Mouse (Mus musculus): Measurements from ENCODE around the gene Nufip2.

Gene Nufip2

DNA sequence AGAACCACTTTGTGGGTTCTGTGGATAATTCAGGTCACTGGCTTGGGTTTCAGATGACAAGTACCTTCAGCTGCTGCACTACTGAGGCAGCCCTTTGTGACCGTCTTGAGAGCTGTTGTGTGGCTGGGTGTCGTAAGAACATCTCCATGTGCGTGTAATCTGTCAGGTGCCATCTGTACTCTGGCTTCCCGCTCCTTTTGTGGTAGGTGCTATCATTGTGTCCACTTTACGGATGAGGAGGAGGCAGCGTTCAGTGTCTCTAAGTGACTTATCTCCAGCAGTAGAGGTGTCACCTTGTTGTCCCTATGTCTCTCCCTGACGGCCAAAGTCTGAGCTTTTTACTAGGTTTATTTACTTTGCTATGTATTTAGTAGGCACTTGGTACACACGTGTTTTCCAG, 84.4 kb downstream of the Nufip2 start:
- no peak for DNase-seq (ENCODE audit: low read depth, low spot score)

- DNase-seq (ENCODE audit: low read depth, low spot score) = no peak
These were observed 86.1 kb downstream of the Nufip2 start for GRCm38 (mm10) chr11:77771879-77772713.

DNA sequence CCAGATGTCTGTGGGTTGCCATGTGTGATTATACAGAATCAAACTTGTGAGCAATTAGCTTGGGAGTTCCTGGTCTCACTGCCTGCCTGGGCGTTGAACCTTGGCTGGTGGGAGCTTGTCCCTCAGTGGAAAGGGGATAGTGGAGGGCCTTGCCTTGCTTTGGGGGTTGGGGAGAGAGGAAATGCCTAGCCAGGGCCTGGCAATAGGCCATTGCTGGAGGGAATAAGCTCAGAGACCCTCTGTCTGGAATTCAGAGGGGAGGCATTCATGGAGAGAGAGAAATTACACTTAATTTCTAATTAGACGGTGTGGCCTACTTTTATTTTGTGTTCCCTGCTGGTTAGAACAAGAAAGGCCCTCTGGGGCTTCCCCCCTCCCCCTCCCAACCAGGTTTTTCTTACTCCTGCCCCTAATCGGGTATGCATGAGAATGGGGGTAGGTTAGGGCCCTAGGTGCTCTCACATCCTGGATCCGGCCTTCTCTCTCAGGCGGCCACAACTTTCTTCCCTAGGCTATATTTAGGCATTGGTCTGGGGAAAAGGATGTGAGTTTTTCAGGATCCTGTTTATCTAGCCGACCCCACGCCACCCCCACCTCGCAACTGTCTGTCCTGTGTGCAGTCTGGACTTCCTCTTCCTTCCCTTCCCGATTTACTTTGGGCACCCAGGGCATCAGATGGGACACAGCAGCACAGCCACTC, 89.9 kb downstream of the Nufip2 start:
- DNase-seq (ENCODE audit: low read depth, low spot score) = no peak

- DNase-seq (ENCODE audit: low read depth, low spot score) = no peak
These were observed 91.5 kb downstream of the Nufip2 start for GRCm38 (mm10) chr11:77777436-77777835.

- DNase-seq (ENCODE audit: low read depth, low spot score) = no peak
These were observed 92.0 kb downstream of the Nufip2 start for GRCm38 (mm10) chr11:77777937-77778336.

- DNase-seq (ENCODE audit: low read depth, low spot score) = no peak
These were observed 93.3 kb downstream of the Nufip2 start for GRCm38 (mm10) chr11:77779240-77779639.

GRCm38 (mm10) chr11:77781088-77781487, 95.1 kb downstream of the Nufip2 start:
- DNase-seq (ENCODE audit: low read depth, low spot score) = no peak

GRCm38 (mm10) chr11:77782104-77782815, 96.3 kb downstream of the Nufip2 start:
- DNase-seq (ENCODE audit: low read depth, low spot score) = no peak

DNA sequence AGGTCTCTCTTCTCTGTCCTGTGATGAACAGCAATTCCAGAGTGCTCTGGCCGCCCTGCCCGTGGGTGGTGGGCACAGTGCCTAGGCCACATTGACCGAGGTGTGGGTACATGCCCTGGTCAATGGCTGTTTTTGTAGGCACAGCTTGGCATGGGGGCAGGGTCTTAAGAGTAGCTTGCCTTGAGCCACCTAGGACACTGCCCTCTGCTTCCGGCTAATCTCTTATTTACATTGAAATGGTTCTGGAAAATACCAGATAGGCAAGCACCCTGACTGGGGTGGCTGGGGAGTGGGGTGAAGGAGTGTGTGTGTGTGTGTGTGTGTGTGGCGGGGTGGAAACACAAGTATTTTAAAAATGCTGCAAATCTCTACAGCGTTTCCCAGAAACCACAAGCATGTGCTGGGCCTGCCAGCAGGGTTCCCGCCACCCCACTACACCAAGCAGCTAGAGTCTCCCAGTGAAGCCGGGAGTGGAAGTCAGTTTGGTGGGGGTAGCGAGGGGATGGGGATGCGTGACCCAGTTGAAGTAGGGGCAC, 97.3 kb downstream of the Nufip2 start:
- no peak for DNase-seq (ENCODE audit: low read depth, low spot score)

GRCm38 (mm10) chr11:77783747-77784646, 98.0 kb downstream of the Nufip2 start:
- DNase-seq (ENCODE audit: low read depth, low spot score) = peak; percentile 26

DNA sequence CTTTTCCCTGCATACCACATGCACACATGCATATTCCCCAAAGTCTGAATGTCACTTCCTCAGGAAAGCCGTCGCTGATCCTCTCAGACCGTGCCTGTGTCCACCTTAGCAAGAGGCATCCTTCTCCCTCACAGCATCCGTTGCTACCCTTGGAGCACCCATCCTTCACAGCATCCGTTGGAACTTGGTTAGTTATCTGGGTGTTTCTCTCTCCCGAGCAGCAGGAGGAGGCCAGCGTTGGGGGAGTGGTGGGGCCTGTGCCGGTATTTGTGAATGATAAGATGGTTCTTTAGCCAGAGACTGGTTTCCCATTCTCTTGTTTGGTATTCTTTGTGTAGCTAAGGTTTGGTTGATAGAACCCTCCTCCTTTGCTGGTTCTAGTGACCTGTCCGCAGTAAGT, 98.9 kb downstream of the Nufip2 start:
- DNase-seq (ENCODE audit: low read depth, low spot score) = no peak

GRCm38 (mm10) chr11:77785396-77785767, 99.4 kb downstream of the Nufip2 start:
- DNase-seq (ENCODE audit: low read depth, low spot score) = no peak

DNA sequence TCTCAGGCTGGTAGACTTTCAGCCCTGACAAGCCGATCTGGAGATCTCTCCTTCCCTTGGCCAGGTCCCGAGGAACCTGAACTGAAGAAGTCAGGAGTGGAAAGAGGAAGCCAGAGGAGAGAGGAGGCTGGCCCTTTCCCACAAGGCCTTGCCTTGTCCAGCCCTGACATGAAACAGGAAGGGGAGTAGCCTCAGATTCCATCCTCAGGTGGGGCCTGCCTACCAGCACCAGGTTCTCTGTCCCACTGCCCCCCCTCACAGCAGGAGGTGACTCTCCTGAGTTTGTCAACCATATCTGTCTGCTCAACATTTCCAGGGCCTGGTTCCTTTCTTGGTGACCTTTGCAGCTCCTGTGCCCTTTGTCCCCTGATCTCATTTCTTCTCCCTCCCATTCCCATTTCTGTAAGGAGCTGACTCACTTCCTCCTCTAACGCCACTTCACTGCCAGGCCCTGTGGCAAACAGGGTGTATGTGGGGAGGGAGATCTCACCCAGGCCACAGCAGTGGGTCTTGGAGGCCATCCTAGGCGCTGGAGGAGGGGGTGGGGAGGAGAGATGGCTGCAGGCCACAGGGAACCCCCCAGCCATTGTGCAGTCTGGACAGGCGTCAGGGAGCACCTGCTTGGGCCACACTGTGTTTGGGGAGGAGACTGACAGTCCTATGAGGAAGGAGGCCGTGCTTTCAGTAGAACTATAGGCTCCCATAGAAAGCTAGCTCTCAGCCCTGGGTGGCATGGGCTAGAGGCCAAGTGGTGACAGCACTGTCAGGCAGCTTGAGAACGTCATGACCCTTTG, 100.0 kb downstream of the Nufip2 start:
- peak; percentile 28 for DNase-seq (ENCODE audit: low read depth, low spot score)

DNA sequence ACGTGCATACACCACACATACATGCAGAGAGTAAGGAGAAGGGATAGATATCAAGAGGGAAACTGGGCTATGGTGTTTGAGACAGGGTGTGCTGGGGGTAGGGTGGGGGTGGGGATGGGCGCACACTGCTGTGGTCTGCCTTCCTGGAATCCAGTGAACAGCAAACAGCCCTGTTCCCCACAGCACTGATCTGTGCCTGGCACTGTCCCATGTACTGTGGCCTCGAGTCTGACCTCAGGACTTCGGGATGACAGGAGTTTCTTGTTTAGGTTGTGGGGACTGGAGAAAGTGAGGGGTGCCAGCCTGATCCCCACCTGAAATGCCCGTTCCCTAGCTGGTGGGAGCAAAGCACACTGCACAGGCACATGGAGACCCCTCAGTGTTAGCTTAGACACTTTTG, 101.8 kb downstream of the Nufip2 start, which contains the start of gene Gm10277:
Gm10277 (minus strand) TSS at position 41 of the 400 bp plus-strand sequence.
- no peak for DNase-seq (ENCODE audit: low read depth, low spot score)

- DNase-seq (ENCODE audit: low read depth, low spot score) = no peak
These were observed 103.6 kb downstream of the Nufip2 start for GRCm38 (mm10) chr11:77789512-77789911.

DNA sequence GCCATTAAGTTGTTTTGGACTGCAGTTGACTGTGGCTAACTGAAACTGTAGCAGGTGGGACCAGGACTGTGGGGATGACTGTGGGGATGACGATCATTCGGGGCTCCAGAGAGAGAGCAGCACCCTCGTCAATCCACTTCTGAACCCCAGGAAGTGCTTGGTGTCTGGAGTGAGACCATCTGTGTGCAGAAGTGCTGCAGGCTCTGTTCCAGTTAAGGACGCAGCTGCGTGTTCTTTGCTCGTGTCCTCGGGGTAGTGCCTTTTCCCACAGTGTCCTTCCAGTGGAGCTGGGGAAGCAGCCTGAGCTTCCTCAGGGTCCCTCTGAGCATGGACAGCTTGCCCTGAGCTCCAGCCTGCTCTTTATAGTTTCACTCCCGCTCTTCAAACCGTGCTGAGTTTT, 104.3 kb downstream of the Nufip2 start:
- no peak for DNase-seq (ENCODE audit: low read depth, low spot score)

DNA sequence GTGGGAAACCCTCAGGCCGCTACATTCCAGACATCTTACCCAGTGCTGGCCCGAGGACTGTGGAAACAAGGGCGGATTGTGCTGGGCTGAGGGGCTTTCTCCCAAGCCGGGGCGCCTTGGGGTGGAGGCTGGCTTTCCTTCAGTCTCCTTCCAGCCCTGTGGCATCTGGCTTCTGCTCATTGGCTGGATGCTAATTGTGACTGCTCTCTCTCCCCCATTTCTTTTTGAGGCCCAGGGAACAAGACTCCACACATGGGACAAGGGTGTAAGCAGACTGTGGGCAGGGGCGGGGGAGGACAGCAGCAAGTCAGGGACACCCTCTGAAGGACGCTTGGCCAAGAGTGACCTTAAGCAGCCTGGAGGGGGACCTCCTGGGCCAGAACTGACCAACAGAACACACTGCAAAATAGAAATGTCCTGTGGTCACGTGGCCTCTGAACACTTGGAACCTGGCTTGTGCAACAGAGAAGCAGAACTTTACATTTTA, 105.3 kb downstream of the Nufip2 start:
- no peak for DNase-seq (ENCODE audit: low read depth, low spot score)
